Mouse (Mus musculus): ENCODE results near the gene C4bp. TPM values are rescaled to one million over a fixed set of nuclear protein-coding genes. Genes with fewer than 3 reads are reported as not detected.

The C4bp gene
- total RNA-seq, 2 experiments from 2014 or later, result not detected

Other genes starting within 250 kb of the C4bp start
- gene Cd55b, start 238.6 kb downstream of the C4bp start, total RNA-seq (2021), result not detected
- gene Cd55, start 198.9 kb downstream of the C4bp start, total RNA-seq (2021), result 10 to 100 TPM in 1 of 2 experiments, 1 to 10 TPM in 1; 6.6 to 11.2 TPM
- not detected for gene Zp3r, start 32.0 kb downstream of the C4bp start, total RNA-seq (2021)
- under 1 TPM; 0.18 to 0.27 TPM for gene Gm29427, start 54.2 kb upstream of the C4bp start, total RNA-seq (2021)
- gene Yod1, start 55.7 kb upstream of the C4bp start, total RNA-seq (2021), result 1 to 10 TPM; 3.6 to 4.4 TPM
- gene Pfkfb2, start 67.6 kb upstream of the C4bp start, total RNA-seq (2021), result 10 to 100 TPM; 79.7 to 83.4 TPM
- gene AA986860, start 70.3 kb upstream of the C4bp start, total RNA-seq (2021), result under 1 TPM; 0.45 to 0.77 TPM
- under 1 TPM; 0.35 to 0.85 TPM for gene Fcamr, start 139.3 kb upstream of the C4bp start, total RNA-seq (2021)
- 1 to 10 TPM in 1 of 2 experiments, not detected in 1; 4.2 TPM for gene Pigr, start 165.1 kb upstream of the C4bp start, total RNA-seq (2021)
- 1 to 10 TPM; 2.2 to 8.5 TPM for gene Fcmr, start 204.0 kb upstream of the C4bp start, total RNA-seq (2021)
- gene Il24, start 225.8 kb upstream of the C4bp start, total RNA-seq (2021), result not detected
- not detected for gene Il20, start 249.8 kb upstream of the C4bp start, total RNA-seq (2021)

Data from heart, adult 18-20 months (tissue).